Mouse (Mus musculus) ES-E14 (cell line): Measurements from ENCODE around the gene Dbh.

Experiments used
- HCFC1 ChIP-seq: IDR thresholded peaks from 2 replicates; pipeline ENCODE4 v1.6.1; 2012; ENCODE audit warnings: low read length, inconsistent platforms, borderline replicate concordance; ENCODE audit not compliant: insufficient read depth
- MAFK ChIP-seq: IDR thresholded peaks from 2 replicates; pipeline ENCODE4 v1.6.1; 2014; ENCODE audit warnings: mild to moderate bottlenecking, low read depth, low read length, inconsistent platforms; ENCODE audit not compliant: insufficient read depth
- ZC3H11A ChIP-seq: IDR thresholded peaks from 2 replicates; pipeline ENCODE4 v1.6.1; 2012; ENCODE audit warnings: low read depth, mild to moderate bottlenecking, inconsistent platforms, low read length, borderline replicate concordance
- ZNF384 ChIP-seq: IDR thresholded peaks from 2 replicates; pipeline ENCODE4 v1.6.1; 2012; ENCODE audit warnings: low read depth, low read length, inconsistent platforms

- TF ChIP-seq HCFC1 (no peak), MAFK (no peak), ZC3H11A (no peak), ZNF384 (no peak)
Measured at GRCm38 (mm10) chr2:27136789-27137188, 28.2 kb upstream of the Dbh start.
